Mouse (Mus musculus): ENCODE results near the gene Plcxd3. TPM values are rescaled to one million over a fixed set of nuclear protein-coding genes. Genes with fewer than 3 reads are reported as not detected.

The Plcxd3 gene
- not detected in 2 replicates for polyA plus RNA-seq (2012; ENCODE audit: low replicate concordance)

GRCm38 (mm10) chr15:4375423-4376220, at the start of gene Plcxd3:
TSS of gene Plcxd3 (plus strand) at chr15:4375491.

